Mouse (Mus musculus): Measurements from ENCODE around the gene Cstf3. TPM values are rescaled to one million over a fixed set of nuclear protein-coding genes. Genes with fewer than 3 reads are reported as not detected.
A peak's percentile ranks its signal among the peaks of the same experiment; 100 is the strongest.

Gene Cstf3
- polyA plus RNA-seq, 1 experiment from 2014 or later = 94.8 TPM

DNA sequence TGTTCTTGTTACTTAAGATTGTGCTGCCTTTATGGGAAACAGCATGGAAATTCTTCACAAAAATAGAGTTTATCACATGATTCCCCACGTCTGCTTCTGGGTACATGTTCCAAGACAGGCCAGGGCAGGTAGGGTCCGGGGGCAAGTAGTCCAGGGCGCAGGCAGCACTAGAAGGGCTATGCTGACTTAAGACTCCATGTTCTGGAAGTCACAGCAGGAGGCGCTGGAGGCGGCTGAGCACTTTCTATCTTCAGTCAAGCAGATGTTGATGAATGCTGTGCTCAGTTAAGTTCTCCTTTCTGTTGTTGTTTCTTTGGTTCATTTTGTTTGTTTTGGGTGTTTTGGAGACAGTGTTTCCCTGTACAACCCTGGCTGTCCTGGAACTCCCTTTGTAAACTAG lies 14.1 kb upstream of the Cstf3 start:
- Histone ChIP-seq H3K9ac (ENCODE audit: low read length) (no peak overlapping the region), H3K36me3 (ENCODE audit: control insufficient read depth, insufficient read depth, low read length) (no peaks in the 10 kb centered on the region), H3K4me3 (ENCODE audit: low read depth, low read length) (no peak overlapping the region), H3K27me3 (ENCODE audit: control insufficient read depth, insufficient read depth, low read length) (no peaks in the 10 kb centered on the region), H3K4me1 (ENCODE audit: control insufficient read depth, insufficient read depth, low read length) (peaks cover 4% of the 10 kb centered on the region; the same call in 1 of the 2 replicates), H3K9me3 (ENCODE audit: control insufficient read depth, low read length) (no peaks in the 10 kb centered on the region), H3K4me2 (no peak overlapping the region), H3K27ac (ENCODE audit: low read depth, low read length) (no peak overlapping the region)
- 68% methylated on average over 5 of the region's 5 CpGs for WGBS
- DNase-seq (ENCODE audit: low spot score, missing footprints) (no peak), ATAC-seq (ENCODE audit: low FRiP score) (no peak)

DNA sequence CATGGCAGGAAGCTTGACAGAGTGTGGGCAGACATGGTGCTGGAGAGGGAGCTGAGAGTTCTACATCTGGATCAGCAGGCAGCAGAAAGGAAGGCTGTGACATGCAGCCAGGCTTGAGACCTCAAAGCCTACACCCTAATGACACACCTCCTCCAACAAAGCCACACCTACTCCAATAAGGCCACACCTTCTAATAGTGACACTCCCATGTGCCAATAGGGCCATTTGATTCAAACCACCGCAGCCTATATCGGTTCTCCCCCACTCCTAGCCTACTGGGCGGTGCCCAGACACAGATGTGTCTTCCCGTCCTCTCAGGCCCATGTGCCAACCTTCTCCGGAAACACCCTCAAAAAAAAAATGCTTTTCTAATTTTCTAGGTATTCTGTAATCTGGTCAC lies 12.3 kb upstream of the Cstf3 start:
- H3K27ac ChIP-seq (ENCODE audit: low read depth, low read length) = no peak overlapping the region
- no peak overlapping the region for H3K4me3 ChIP-seq (ENCODE audit: low read depth, low read length)
- H3K9me3 ChIP-seq (ENCODE audit: control insufficient read depth, low read length) = no peaks in the 10 kb centered on the region
- no peaks in the 10 kb centered on the region for H3K4me1 ChIP-seq (ENCODE audit: control insufficient read depth, insufficient read depth, low read length)
- WGBS = 70% methylated on average over 5 of the region's 5 CpGs
- H3K27me3 ChIP-seq (ENCODE audit: control insufficient read depth, insufficient read depth, low read length) = no peaks in the 10 kb centered on the region
- H3K4me2 ChIP-seq = no peak overlapping the region
- no peak overlapping the region for H3K9ac ChIP-seq (ENCODE audit: low read length)
- no peaks in the 10 kb centered on the region for H3K36me3 ChIP-seq (ENCODE audit: control insufficient read depth, insufficient read depth, low read length)
- no peak for DNase-seq (ENCODE audit: low spot score, missing footprints)
- ATAC-seq (ENCODE audit: low FRiP score) = no peak

DNA sequence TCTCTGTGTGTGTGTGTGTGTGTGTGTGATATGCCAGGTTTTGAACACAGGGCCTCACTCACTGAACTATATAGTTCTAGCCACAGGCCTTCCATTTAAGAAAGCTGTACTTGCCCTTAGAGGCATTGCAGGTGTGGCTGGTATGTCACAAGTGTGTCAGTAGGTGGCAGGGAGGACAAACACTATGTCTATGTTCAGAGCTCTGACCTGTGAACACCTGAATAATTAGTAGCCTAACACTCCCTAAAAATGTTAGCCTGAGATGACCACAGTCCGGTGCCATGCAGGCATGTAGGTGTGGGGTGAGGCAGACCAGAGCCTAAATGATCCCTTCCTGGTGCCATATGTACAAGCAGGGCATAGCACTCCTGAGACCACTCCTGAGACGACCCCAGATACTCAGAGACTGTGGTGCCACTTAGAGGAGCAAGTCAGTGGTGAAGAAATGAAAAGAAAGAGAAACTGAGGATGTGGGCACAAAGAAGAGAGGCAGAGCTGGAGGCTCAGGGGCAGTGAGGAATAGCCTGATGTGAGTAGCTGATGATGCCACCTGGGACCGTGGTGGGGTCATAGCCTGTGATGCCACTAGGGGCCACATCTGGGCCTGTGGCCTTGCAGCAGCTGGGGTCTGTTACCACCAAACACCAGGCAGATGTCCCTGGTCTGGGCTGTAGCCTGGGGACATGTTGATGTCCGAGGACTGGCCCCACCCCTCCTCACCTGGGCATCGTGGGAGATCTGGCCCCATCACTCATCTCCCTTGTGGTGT lies 11.3 kb upstream of the Cstf3 start:
- Histone ChIP-seq H3K27ac (ENCODE audit: low read depth, low read length) (no peak overlapping the region), H3K27me3 (ENCODE audit: control insufficient read depth, insufficient read depth, low read length) (no peaks in the 10 kb centered on the region), H3K4me2 (no peak overlapping the region), H3K4me3 (ENCODE audit: low read depth, low read length) (no peak overlapping the region), H3K36me3 (ENCODE audit: control insufficient read depth, insufficient read depth, low read length) (no peaks in the 10 kb centered on the region), H3K9me3 (ENCODE audit: control insufficient read depth, low read length) (no peaks in the 10 kb centered on the region), H3K4me1 (ENCODE audit: control insufficient read depth, insufficient read depth, low read length) (no peaks in the 10 kb centered on the region), H3K9ac (ENCODE audit: low read length) (no peak overlapping the region)
- WGBS = 72% methylated on average over 5 of the region's 5 CpGs
- ATAC-seq (ENCODE audit: low FRiP score) = 0 out of 2 replicates have a peak, but pooled peaks have one; percentile 14
- no peak for DNase-seq (ENCODE audit: low spot score, missing footprints)

DNA sequence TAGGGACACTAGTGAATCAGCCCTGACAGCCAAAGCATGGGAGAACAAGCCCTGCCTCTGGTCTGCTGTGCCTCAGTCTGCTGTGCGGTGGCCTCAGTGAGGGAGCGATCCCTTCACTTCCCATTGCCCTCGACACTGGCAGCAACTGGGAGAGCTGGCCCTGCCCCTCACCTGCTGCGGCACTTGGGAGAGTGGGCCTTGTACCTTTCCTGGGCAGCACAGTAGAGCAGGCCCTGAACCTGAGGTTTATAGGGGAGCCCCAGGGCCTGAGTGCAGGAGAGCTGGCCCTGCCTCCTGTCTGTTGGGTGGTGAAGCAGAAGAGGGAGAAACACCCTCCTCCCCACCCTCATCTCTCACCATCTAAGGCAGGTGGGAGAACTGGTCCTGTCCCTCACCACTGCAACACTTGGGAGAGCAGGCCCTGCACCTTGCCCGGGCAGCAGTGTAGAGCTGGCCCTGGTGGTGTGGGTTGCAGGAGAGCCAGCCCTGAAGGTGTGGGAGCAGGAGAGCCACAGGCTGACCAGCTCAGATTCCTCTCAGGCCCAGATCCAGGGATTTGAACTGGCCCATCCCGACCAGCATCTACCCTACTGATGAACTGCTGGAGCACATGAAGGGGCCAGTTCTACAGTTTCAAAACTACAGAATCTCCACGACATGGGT lies 10.4 kb upstream of the Cstf3 start:
- 86% methylated on average over 7 of the region's 7 CpGs for WGBS
- Histone ChIP-seq H3K4me1 (ENCODE audit: control insufficient read depth, insufficient read depth, low read length) (no peaks in the 10 kb centered on the region), H3K4me2 (no peak overlapping the region), H3K9me3 (ENCODE audit: control insufficient read depth, low read length) (no peaks in the 10 kb centered on the region), H3K9ac (ENCODE audit: low read length) (no peak overlapping the region), H3K4me3 (ENCODE audit: low read depth, low read length) (no peak overlapping the region), H3K27me3 (ENCODE audit: control insufficient read depth, insufficient read depth, low read length) (no peaks in the 10 kb centered on the region), H3K27ac (ENCODE audit: low read depth, low read length) (no peak overlapping the region), H3K36me3 (ENCODE audit: control insufficient read depth, insufficient read depth, low read length) (no peaks in the 10 kb centered on the region)
- DNase-seq (ENCODE audit: low spot score, missing footprints) (no peak), ATAC-seq (ENCODE audit: low FRiP score) (no peak)

DNA sequence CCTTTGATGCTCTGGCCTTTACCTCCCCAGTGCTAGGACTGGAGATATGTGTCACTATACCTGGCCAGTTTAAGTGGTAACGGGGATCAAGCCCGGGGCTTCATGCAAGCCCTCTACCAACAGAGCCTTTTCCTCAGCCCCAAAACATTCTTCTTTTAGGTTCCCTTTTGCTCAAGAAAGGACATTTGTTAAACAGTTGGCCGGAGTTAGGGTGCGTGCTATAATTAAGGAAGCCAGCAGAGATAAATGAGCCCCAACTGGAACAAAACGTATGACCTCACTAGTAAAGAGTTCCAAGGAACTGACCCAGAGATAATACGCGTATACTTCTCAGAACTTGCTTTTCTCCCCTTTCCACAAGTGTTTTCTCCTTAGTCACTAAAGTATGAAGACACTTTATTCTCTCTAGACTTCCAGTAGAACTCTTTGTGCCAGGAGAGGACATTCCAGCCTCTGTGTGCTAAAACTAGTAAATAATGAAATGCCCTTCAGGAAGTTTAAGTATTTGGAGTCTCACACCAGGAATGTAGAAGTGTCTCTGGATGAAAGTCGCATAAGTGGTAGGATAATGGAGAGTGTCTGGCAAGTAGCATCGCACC lies 8.9 kb upstream of the Cstf3 start:
- DNase-seq (ENCODE audit: low spot score, missing footprints) (no peak), ATAC-seq (ENCODE audit: low FRiP score) (no peak)
- Histone ChIP-seq H3K4me3 (ENCODE audit: low read depth, low read length) (no peak overlapping the region), H3K27me3 (ENCODE audit: control insufficient read depth, insufficient read depth, low read length) (no peaks in the 10 kb centered on the region), H3K9ac (ENCODE audit: low read length) (no peak overlapping the region), H3K4me1 (ENCODE audit: control insufficient read depth, insufficient read depth, low read length) (no peaks in the 10 kb centered on the region), H3K27ac (ENCODE audit: low read depth, low read length) (no peak overlapping the region), H3K9me3 (ENCODE audit: control insufficient read depth, low read length) (no peaks in the 10 kb centered on the region), H3K4me2 (no peak overlapping the region), H3K36me3 (ENCODE audit: control insufficient read depth, insufficient read depth, low read length) (no peaks in the 10 kb centered on the region)
- 87% methylated on average over 9 of the region's 9 CpGs for whole genome bisulfite sequencing

DNA sequence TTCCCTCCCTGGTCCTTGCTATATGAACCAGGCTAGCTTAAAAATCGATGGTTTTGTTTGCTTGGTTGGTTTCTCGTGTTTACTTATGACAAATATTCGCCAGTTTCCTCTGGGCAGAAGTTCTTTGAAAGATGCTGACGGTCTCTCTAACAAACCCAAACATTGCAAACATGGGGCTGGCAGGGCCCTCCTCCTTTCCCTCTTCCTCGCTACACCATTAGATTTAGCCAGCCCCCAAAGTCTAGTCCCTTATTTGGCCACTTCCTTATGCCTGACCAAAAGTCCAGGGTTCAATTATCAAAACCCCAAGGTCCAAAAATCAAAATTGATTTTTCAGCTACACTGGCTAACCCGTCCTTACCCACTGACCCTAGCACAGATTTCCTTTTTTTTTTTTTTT lies 7.3 kb upstream of the Cstf3 start:
- H3K27me3 ChIP-seq (ENCODE audit: control insufficient read depth, insufficient read depth, low read length) = no peaks in the 10 kb centered on the region
- no peak overlapping the region for H3K4me2 ChIP-seq
- no peak overlapping the region for H3K9ac ChIP-seq (ENCODE audit: low read length)
- ATAC-seq (ENCODE audit: low FRiP score) = no peak
- WGBS = 74% methylated on average over 6 of the region's 6 CpGs
- H3K4me1 ChIP-seq (ENCODE audit: control insufficient read depth, insufficient read depth, low read length) = no peaks in the 10 kb centered on the region
- H3K4me3 ChIP-seq (ENCODE audit: low read depth, low read length) = no peak overlapping the region
- no peaks in the 10 kb centered on the region for H3K9me3 ChIP-seq (ENCODE audit: control insufficient read depth, low read length)
- DNase-seq (ENCODE audit: low spot score, missing footprints) = no peak
- no peak overlapping the region for H3K27ac ChIP-seq (ENCODE audit: low read depth, low read length)
- H3K36me3 ChIP-seq (ENCODE audit: control insufficient read depth, insufficient read depth, low read length) = no peaks in the 10 kb centered on the region

DNA sequence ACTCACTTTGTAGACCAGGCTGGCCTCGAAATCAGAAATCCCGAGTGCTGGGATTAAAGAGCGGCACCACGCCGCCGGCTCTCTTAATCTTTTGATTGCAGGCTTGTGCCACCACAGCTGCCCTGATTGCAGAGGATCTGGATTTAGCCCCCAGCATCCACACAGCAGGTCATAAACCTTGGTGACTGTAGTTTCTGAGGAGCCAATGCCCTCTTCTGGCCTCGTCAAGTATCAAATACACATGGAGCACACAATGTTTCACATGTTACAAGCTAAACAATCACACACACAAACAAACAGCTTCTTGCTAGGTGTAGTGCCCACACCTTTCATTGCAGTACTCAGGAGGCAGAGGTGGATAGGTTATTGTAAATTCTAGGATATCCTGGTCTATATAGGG lies 6.1 kb upstream of the Cstf3 start:
- no peak for ATAC-seq (ENCODE audit: low FRiP score)
- no peak for DNase-seq (ENCODE audit: low spot score, missing footprints)
- no peak overlapping the region for H3K27ac ChIP-seq (ENCODE audit: low read depth, low read length)
- H3K9ac ChIP-seq (ENCODE audit: low read length) = no peak overlapping the region
- no peak overlapping the region for H3K4me2 ChIP-seq
- no peaks in the 10 kb centered on the region for H3K27me3 ChIP-seq (ENCODE audit: control insufficient read depth, insufficient read depth, low read length)
- H3K4me3 ChIP-seq (ENCODE audit: low read depth, low read length) = no peak overlapping the region
- H3K9me3 ChIP-seq (ENCODE audit: control insufficient read depth, low read length) = no peaks in the 10 kb centered on the region
- no peaks in the 10 kb centered on the region for H3K36me3 ChIP-seq (ENCODE audit: control insufficient read depth, insufficient read depth, low read length)
- H3K4me1 ChIP-seq (ENCODE audit: control insufficient read depth, insufficient read depth, low read length) = no peaks in the 10 kb centered on the region
- 74% methylated on average over 7 of the region's 7 CpGs for WGBS

DNA sequence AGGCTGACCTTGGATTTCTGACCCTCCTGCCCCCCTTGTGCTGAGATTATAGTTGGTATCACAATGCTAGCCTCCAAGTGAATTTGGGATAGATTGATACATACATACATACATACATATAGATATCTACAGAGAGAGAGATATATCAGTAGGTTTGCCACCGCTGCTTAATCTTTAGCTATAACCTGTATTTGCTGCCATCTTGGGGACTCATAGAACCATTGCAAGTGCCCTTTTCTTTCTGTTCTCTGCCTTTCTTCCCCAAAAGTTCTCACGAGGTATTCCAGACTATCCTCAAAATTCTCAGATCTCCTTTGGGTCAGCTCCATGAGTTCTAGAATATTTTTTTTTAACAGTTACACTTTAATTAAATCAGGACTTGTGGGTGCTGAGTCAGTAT lies 4.7 kb upstream of the Cstf3 start:
- WGBS = 64% methylated on average over 2 of the region's 2 CpGs

DNA sequence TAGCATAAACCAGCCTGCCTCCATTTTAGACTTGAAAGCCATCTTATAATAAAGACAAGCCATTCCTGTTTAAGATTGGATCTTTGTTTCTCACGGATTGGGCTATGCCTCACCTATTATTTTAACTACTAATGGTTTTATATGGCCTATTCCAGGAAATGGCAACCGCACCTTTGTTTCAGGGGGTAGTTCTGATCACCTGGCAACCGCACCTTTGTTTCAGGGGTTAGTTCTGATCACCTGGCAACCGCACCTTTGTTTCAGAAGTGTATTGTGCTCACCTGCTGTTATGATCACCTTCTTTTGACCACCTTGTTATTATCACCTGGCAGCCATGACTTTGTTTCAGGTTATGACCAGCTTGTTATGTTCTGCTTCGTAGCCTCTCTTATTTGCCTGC lies 1.8 kb upstream of the Cstf3 start:
- H3K27ac ChIP-seq (ENCODE audit: low read depth, low read length) = no peak overlapping the region
- DNase-seq (ENCODE audit: low spot score, missing footprints) (no peak), ATAC-seq (ENCODE audit: low FRiP score) (no peak)
- H3K9me3 ChIP-seq (ENCODE audit: control insufficient read depth, low read length) = no peaks in the 10 kb centered on the region
- no peaks in the 10 kb centered on the region for H3K36me3 ChIP-seq (ENCODE audit: control insufficient read depth, insufficient read depth, low read length)
- no peak overlapping the region for H3K9ac ChIP-seq (ENCODE audit: low read length)
- 91% methylated on average over 5 of the region's 5 CpGs for WGBS
- no peak overlapping the region for H3K4me2 ChIP-seq
- H3K27me3 ChIP-seq (ENCODE audit: control insufficient read depth, insufficient read depth, low read length) = no peaks in the 10 kb centered on the region
- no peak overlapping the region for H3K4me3 ChIP-seq (ENCODE audit: low read depth, low read length)
- peaks cover 9% of the 10 kb centered on the region; the same call in 1 of the 2 replicates for H3K4me1 ChIP-seq (ENCODE audit: control insufficient read depth, insufficient read depth, low read length)

More for the DNA sequence above, 4.7 kb upstream of the Cstf3 start:
- ATAC-seq (ENCODE audit: low FRiP score) = no peak
- H3K4me3 ChIP-seq (ENCODE audit: low read depth, low read length) = no peak overlapping the region
- peaks cover 3% of the 10 kb centered on the region; the same call in 1 of the 2 replicates for H3K4me1 ChIP-seq (ENCODE audit: control insufficient read depth, insufficient read depth, low read length)
- H3K9me3 ChIP-seq (ENCODE audit: control insufficient read depth, low read length) = no peaks in the 10 kb centered on the region
- DNase-seq (ENCODE audit: low spot score, missing footprints) = no peak
- H3K27ac ChIP-seq (ENCODE audit: low read depth, low read length) = no peak overlapping the region
- H3K9ac ChIP-seq (ENCODE audit: low read length) = no peak overlapping the region
- no peak overlapping the region for H3K4me2 ChIP-seq
- no peaks in the 10 kb centered on the region for H3K27me3 ChIP-seq (ENCODE audit: control insufficient read depth, insufficient read depth, low read length)
- H3K36me3 ChIP-seq (ENCODE audit: control insufficient read depth, insufficient read depth, low read length) = no peaks in the 10 kb centered on the region

Measured in midbrain, embryonic 11.5 days (tissue).